Mouse (Mus musculus): ENCODE results near the gene Gm20695. TPM values are rescaled to one million over a fixed set of nuclear protein-coding genes. Genes with fewer than 3 reads are reported as not detected.

The Gm20695 gene
- polyA plus RNA-seq (2015; fragmentation: Illumina TruSeq; extraction: RNeasy Lipid Tissue Mini Kit (QIAGEN cat#74804); ENCODE audit: insufficient read depth, low read depth, low replicate concordance) = not detected

GRCm38 (mm10) chr16:3884201-3885064, at the start of gene Gm20695, which contains the start of gene Zfp597:
Gm20695 (plus strand) TSS chr16:3884648.
Zfp597 (minus strand) TSS chr16:3884561.

GRCm38 (mm10) chr16:3846711-3847518, 37.5 kb upstream of the Gm20695 start, which contains the start of gene Zfp174:
Zfp174 (plus strand) TSS chr16:3847268.

GRCm38 (mm10) chr16:3872216-3873047, 12.0 kb upstream of the Gm20695 start, which contains the start of gene Naa60:
Naa60 (plus strand) TSS chr16:3872375.

GRCm38 (mm10) chr16:3908537-3909111, 24.2 kb downstream of the Gm20695 start, which contains the start of the genes 1700037C18Rik and Cluap1:
1700037C18Rik (minus strand) TSS chr16:3908689.
Cluap1 (plus strand) TSS chr16:3908801.

Other genes with a start within 250 kb of the Gm20695 start
- not detected for gene Mefv, start 166.6 kb upstream of the Gm20695 start, polyA plus RNA-seq (2015; fragmentation: Illumina TruSeq; extraction: RNeasy Lipid Tissue Mini Kit (QIAGEN cat#74804); ENCODE audit: insufficient read depth, low read depth, low replicate concordance)
- gene Zfp263, start 140.6 kb upstream of the Gm20695 start, polyA plus RNA-seq (2015; fragmentation: Illumina TruSeq; extraction: RNeasy Lipid Tissue Mini Kit (QIAGEN cat#74804); ENCODE audit: insufficient read depth, low read depth, low replicate concordance) = 11.1 TPM
- gene Olfr15, start 53.8 kb upstream of the Gm20695 start, polyA plus RNA-seq (2015; fragmentation: Illumina TruSeq; extraction: RNeasy Lipid Tissue Mini Kit (QIAGEN cat#74804); ENCODE audit: insufficient read depth, low read depth, low replicate concordance) = not detected
- 0.96 TPM for gene Zfp174, start 37.4 kb upstream of the Gm20695 start, polyA plus RNA-seq (2015; fragmentation: Illumina TruSeq; extraction: RNeasy Lipid Tissue Mini Kit (QIAGEN cat#74804); ENCODE audit: insufficient read depth, low read depth, low replicate concordance)
- gene Naa60, start 12.3 kb upstream of the Gm20695 start, polyA plus RNA-seq (2015; fragmentation: Illumina TruSeq; extraction: RNeasy Lipid Tissue Mini Kit (QIAGEN cat#74804); ENCODE audit: insufficient read depth, low read depth, low replicate concordance) = 18.0 TPM
- gene Zfp597, start 87 bp upstream of the Gm20695 start, polyA plus RNA-seq (2015; fragmentation: Illumina TruSeq; extraction: RNeasy Lipid Tissue Mini Kit (QIAGEN cat#74804); ENCODE audit: insufficient read depth, low read depth, low replicate concordance) = 3.2 TPM
- 0.61 TPM for gene 1700037C18Rik, start 24.0 kb downstream of the Gm20695 start, polyA plus RNA-seq (2015; fragmentation: Illumina TruSeq; extraction: RNeasy Lipid Tissue Mini Kit (QIAGEN cat#74804); ENCODE audit: insufficient read depth, low read depth, low replicate concordance)
- 4.0 TPM for gene Cluap1, start 24.2 kb downstream of the Gm20695 start, polyA plus RNA-seq (2015; fragmentation: Illumina TruSeq; extraction: RNeasy Lipid Tissue Mini Kit (QIAGEN cat#74804); ENCODE audit: insufficient read depth, low read depth, low replicate concordance)
- not detected for gene Nlrc3, start 92.0 kb downstream of the Gm20695 start, polyA plus RNA-seq (2015; fragmentation: Illumina TruSeq; extraction: RNeasy Lipid Tissue Mini Kit (QIAGEN cat#74804); ENCODE audit: insufficient read depth, low read depth, low replicate concordance)
- gene Slx4, start 119.1 kb downstream of the Gm20695 start, polyA plus RNA-seq (2015; fragmentation: Illumina TruSeq; extraction: RNeasy Lipid Tissue Mini Kit (QIAGEN cat#74804); ENCODE audit: insufficient read depth, low read depth, low replicate concordance) = 7.0 TPM
- gene Dnase1, start 152.3 kb downstream of the Gm20695 start, polyA plus RNA-seq (2015; fragmentation: Illumina TruSeq; extraction: RNeasy Lipid Tissue Mini Kit (QIAGEN cat#74804); ENCODE audit: insufficient read depth, low read depth, low replicate concordance) = not detected
- gene Trap1, start 193.2 kb downstream of the Gm20695 start, polyA plus RNA-seq (2015; fragmentation: Illumina TruSeq; extraction: RNeasy Lipid Tissue Mini Kit (QIAGEN cat#74804); ENCODE audit: insufficient read depth, low read depth, low replicate concordance) = 12.6 TPM